Mouse (Mus musculus): Measurements from ENCODE around the gene Hbp1. TPM values are rescaled to one million over a fixed set of nuclear protein-coding genes. Genes with fewer than 3 reads are reported as not detected.
A peak's percentile ranks its signal among the peaks of the same experiment; 100 is the strongest.

The Hbp1 gene
- polyA plus RNA-seq, 2 experiments = 102 to 142 TPM

GRCm38 (mm10) chr12:31983238-31983637 is 32.9 kb upstream of the Hbp1 start:
- H3K36me3 ChIP-seq (ENCODE audit: control insufficient read depth, insufficient read depth, low read length) = no peaks in the 10 kb centered on the region
- H3K4me3 ChIP-seq (replicated peaks; ENCODE audit: low read length) = no peak overlapping the region
- H3K9ac ChIP-seq (ENCODE audit: low read depth, low read length, severe bottlenecking) = no peak overlapping the region
- 38% methylated on average over 7 of the region's 7 CpGs for WGBS
- H3K4me1 ChIP-seq (ENCODE audit: control insufficient read depth, insufficient read depth, low read length) = no peaks in the 10 kb centered on the region
- H3K9me3 ChIP-seq (ENCODE audit: control insufficient read depth, low read length) = no peaks in the 10 kb centered on the region
- H3K27me3 ChIP-seq (ENCODE audit: control insufficient read depth, insufficient read depth, low read length) = no peaks in the 10 kb centered on the region
- H3K4me2 ChIP-seq (replicated peaks; ENCODE audit: low read depth, low read length, severe bottlenecking) = no peak overlapping the region
- no peak for TF ChIP-seq POLR2A (IDR thresholded peaks at IDR 0.05; ENCODE audit: borderline replicate concordance, extremely low read depth, insufficient read depth, insufficient read length)
- no peak overlapping the region for H3K27ac ChIP-seq (replicated peaks; ENCODE audit: low read depth, low read length)
- no peak for ATAC-seq (ENCODE audit: low FRiP score, low read depth)
- DNase-seq (ENCODE audit: low spot score) = no peak

- 68% methylated on average over 12 of the region's 12 CpGs for WGBS
These were observed 27.4 kb upstream of the Hbp1 start for GRCm38 (mm10) chr12:31977613-31978195.

DNA sequence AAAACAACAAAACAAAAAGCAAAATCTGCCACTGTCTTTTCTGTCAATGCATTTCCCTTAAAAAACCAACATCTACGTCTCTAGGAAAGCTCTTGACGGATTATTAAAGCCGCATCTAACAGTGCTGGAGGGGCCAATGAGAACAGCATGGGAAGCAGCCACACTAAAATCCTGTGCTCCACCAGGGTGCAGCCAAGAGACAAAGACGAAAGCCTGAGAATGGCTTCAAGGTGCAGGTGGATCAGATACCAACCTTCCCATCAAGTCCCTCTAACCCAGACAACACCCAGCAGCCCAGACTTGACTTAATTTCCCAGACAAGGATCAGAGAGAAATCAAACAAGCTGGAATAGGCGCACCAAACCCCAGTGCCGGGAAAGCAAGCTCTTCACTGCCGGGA is 26.2 kb upstream of the Hbp1 start:
- Histone ChIP-seq H3K9me3 (ENCODE audit: control insufficient read depth, low read length) (no peaks in the 10 kb centered on the region), H3K4me1 (ENCODE audit: control insufficient read depth, insufficient read depth, low read length) (no peaks in the 10 kb centered on the region), H3K4me3 (replicated peaks; ENCODE audit: low read length) (no peak overlapping the region), H3K27me3 (ENCODE audit: control insufficient read depth, insufficient read depth, low read length) (no peaks in the 10 kb centered on the region), H3K9ac (ENCODE audit: low read depth, low read length, severe bottlenecking) (no peak overlapping the region), H3K36me3 (ENCODE audit: control insufficient read depth, insufficient read depth, low read length) (no peaks in the 10 kb centered on the region), H3K4me2 (replicated peaks; ENCODE audit: low read depth, low read length, severe bottlenecking) (no peak overlapping the region), H3K27ac (replicated peaks; ENCODE audit: low read depth, low read length) (no peak overlapping the region)
- TF ChIP-seq POLR2A (IDR thresholded peaks at IDR 0.05; ENCODE audit: borderline replicate concordance, extremely low read depth, insufficient read depth, insufficient read length) = no peak
- ATAC-seq (ENCODE audit: low FRiP score, low read depth) (no peak), DNase-seq (ENCODE audit: low spot score) (no peak)
- WGBS = 39% methylated on average over 7 of the region's 7 CpGs

More at GRCm38 (mm10) chr12:31977613-31978195, 27.4 kb upstream of the Hbp1 start:
- no peaks in the 10 kb centered on the region for H3K36me3 ChIP-seq (ENCODE audit: control insufficient read depth, insufficient read depth, low read length)
- no peaks in the 10 kb centered on the region for H3K27me3 ChIP-seq (ENCODE audit: control insufficient read depth, insufficient read depth, low read length)
- no peaks in the 10 kb centered on the region for H3K9me3 ChIP-seq (ENCODE audit: control insufficient read depth, low read length)
- H3K9ac ChIP-seq (ENCODE audit: low read depth, low read length, severe bottlenecking) = no peak overlapping the region
- H3K4me1 ChIP-seq (ENCODE audit: control insufficient read depth, insufficient read depth, low read length) = no peaks in the 10 kb centered on the region
- DNase-seq (ENCODE audit: low spot score) (no peak), ATAC-seq (ENCODE audit: low FRiP score, low read depth) (0 out of 2 replicates have a peak, but pooled peaks have one; percentile 27)
- no peak overlapping the region for H3K27ac ChIP-seq (replicated peaks; ENCODE audit: low read depth, low read length)
- no peak for TF ChIP-seq POLR2A (IDR thresholded peaks at IDR 0.05; ENCODE audit: borderline replicate concordance, extremely low read depth, insufficient read depth, insufficient read length)
- no peak overlapping the region for H3K4me3 ChIP-seq (replicated peaks; ENCODE audit: low read length)
- H3K4me2 ChIP-seq (replicated peaks; ENCODE audit: low read depth, low read length, severe bottlenecking) = no peak overlapping the region

DNA sequence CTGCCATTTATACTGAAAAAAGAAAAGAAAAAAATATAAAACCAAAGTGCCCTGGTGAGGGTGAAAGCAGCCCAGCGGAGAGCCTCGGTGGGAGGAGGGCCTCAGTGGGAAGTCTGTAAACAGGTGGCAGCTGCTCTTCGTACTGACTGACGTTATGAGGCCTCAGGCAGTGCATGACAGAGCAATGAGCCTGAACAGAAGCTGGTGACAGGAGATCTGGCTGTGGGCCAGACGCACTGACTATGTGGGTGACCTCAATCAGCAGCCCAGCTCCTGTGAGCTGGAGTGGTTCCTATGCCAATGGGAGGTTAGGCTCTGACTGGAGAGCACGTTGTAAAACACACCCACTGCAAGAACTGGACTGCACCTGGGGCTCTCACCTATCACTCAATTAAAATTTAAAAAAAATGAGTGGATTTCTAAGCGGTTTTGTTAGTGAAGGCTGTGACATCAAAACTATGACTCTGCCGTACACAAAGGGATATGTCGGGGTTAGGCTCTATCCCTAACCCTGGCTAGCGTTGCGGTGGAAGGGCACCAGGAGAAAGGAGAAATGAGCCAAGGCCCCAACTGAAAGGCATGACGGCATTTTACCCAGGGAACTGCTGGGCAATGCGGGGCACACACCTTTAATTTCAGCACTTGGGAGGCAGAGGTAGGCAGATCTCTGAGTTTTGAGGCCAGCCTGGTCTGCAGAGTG is 23.3 kb upstream of the Hbp1 start:
- ATAC-seq (ENCODE audit: low FRiP score, low read depth) (peak; percentile 86), DNase-seq (ENCODE audit: low spot score) (peak; percentile 84)
- Histone ChIP-seq H3K27me3 (ENCODE audit: control insufficient read depth, insufficient read depth, low read length) (no peaks in the 10 kb centered on the region), H3K27ac (replicated peaks; ENCODE audit: low read depth, low read length) (no peak overlapping the region), H3K9me3 (ENCODE audit: control insufficient read depth, low read length) (no peaks in the 10 kb centered on the region), H3K4me2 (replicated peaks; ENCODE audit: low read depth, low read length, severe bottlenecking) (no peak overlapping the region), H3K9ac (ENCODE audit: low read depth, low read length, severe bottlenecking) (no peak overlapping the region), H3K4me1 (ENCODE audit: control insufficient read depth, insufficient read depth, low read length) (no peaks in the 10 kb centered on the region), H3K4me3 (replicated peaks; ENCODE audit: low read length) (no peak overlapping the region), H3K36me3 (ENCODE audit: control insufficient read depth, insufficient read depth, low read length) (no peaks in the 10 kb centered on the region)
- TF ChIP-seq POLR2A (IDR thresholded peaks at IDR 0.05; ENCODE audit: borderline replicate concordance, extremely low read depth, insufficient read depth, insufficient read length) = no peak
- 49% methylated on average over 13 of the region's 13 CpGs for WGBS

DNA sequence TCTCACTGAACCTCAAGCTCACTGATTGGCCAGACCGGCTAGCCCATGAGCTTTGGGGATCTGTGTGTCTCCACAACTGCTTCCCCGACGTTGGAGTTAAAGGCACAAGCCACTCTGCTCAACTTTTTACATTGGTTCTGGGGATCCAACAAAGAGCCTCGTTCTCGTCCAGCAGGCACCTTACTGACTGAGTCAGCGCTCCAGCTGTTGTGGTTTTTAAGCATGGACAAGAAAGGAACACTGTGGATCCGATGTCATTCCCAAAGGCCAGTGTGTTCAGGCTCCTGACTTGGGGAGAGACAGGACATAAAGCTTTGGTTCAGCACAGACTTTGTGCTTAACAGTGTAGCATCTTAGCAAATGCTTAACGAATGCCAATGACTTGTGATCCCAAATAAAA is 21.2 kb upstream of the Hbp1 start:
- ATAC-seq (ENCODE audit: low FRiP score, low read depth) = no peak
- Histone ChIP-seq H3K27ac (replicated peaks; ENCODE audit: low read depth, low read length) (no peak overlapping the region), H3K4me2 (replicated peaks; ENCODE audit: low read depth, low read length, severe bottlenecking) (no peak overlapping the region), H3K4me1 (ENCODE audit: control insufficient read depth, insufficient read depth, low read length) (no peaks in the 10 kb centered on the region), H3K27me3 (ENCODE audit: control insufficient read depth, insufficient read depth, low read length) (no peaks in the 10 kb centered on the region), H3K9me3 (ENCODE audit: control insufficient read depth, low read length) (no peaks in the 10 kb centered on the region), H3K36me3 (ENCODE audit: control insufficient read depth, insufficient read depth, low read length) (no peaks in the 10 kb centered on the region), H3K4me3 (replicated peaks; ENCODE audit: low read length) (no peak overlapping the region), H3K9ac (ENCODE audit: low read depth, low read length, severe bottlenecking) (no peak overlapping the region)
- no peak for TF ChIP-seq POLR2A (IDR thresholded peaks at IDR 0.05; ENCODE audit: borderline replicate concordance, extremely low read depth, insufficient read depth, insufficient read length)
- WGBS = 77% methylated on average over 8 of the region's 8 CpGs
- DNase-seq (ENCODE audit: low spot score) = no peak

Measured in limb, embryonic 14.5 days (tissue).